Mouse (Mus musculus) monocyte, adult 59 days (primary cell): ENCODE measurements around the gene Whrn. TPM values are rescaled to one million over a fixed set of nuclear protein-coding genes. Genes with fewer than 3 reads are reported as not detected.

ENCODE experiments used
- total RNA-seq, 2 experiments: library from RNA; stranded (reverse); gene quantifications; one replicate each; pipeline ENCODE4 v1.2.4; 2023

Whrn gene
- total RNA-seq: 1 to 10 TPM; 6.8 to 9.9 TPM

GRCm38 (mm10) chr4:63495915-63496278 is at the start of gene Whrn:
Gene Whrn, minus strand, starts transcription at chr4:63495991.

DNA sequence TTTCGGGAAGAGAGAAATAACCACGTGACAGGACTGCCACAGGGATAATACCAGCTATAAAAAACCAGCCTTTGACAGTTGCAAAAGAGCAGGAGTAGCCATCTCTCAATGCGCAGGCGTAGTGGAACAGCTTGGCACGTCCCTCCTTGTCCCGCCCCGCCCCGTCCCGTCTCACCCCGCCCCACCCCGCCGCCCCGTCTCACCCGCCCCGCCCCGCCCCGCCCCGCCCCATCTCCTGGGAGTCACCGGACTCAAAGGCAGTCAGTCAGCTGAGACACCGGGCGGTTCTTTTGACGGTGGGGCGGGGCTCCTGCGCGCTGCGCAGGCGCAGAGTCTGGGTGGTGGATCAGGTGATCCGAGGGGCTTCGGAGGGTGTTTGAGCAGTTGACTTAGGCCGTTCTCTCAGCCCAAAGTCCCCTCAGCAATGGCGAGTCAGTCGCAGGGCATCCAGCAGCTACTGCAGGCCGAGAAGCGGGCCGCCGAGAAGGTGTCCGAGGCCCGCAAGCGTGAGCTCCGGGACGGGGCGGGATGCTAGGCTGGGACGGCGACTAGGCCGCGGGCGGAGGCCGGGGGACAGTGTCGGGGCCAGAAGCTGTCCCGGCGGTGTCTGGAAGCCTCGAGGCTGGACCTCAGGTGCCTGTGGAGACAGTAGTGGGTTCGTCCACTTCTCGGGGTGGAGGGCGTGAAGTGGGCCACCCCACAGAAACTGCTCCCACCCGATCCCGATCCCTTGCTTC is 48.9 kb upstream of the Whrn start, which contains the start of gene Atp6v1g1:
Atp6v1g1 (plus strand) TSS at position 279 of the 737 bp plus-strand sequence.

GRCm38 (mm10) chr4:63403040-63403959 is 92.5 kb downstream of the Whrn start, which contains the start of gene Akna:
Gene Akna, minus strand, starts transcription at chr4:63403354.

Other genes starting within 250 kb of the Whrn start
- gene Orm1, start 151.4 kb downstream of the Whrn start, total RNA-seq: not detected
- gene Orm3, start 139.8 kb downstream of the Whrn start, total RNA-seq: not detected
- gene Orm2, start 133.5 kb downstream of the Whrn start, total RNA-seq: not detected
- gene Akna, start 92.6 kb downstream of the Whrn start, total RNA-seq: 100 to 1,000 TPM; 276 to 290 TPM
- 100 to 1,000 TPM; 113 to 117 TPM for gene Atp6v1g1, start 48.8 kb upstream of the Whrn start, total RNA-seq
- 10 to 100 TPM; 58.9 to 65.2 TPM for gene Tmem268, start 62.8 kb upstream of the Whrn start, total RNA-seq
- gene Gm11213, start 109.3 kb upstream of the Whrn start, total RNA-seq: not detected
- not detected for gene Tex48, start 126.4 kb upstream of the Whrn start, total RNA-seq
- gene Gm11214, start 167.4 kb upstream of the Whrn start, total RNA-seq: not detected
- under 1 TPM; 0.37 to 0.55 TPM for gene Tnfsf15, start 249.1 kb upstream of the Whrn start, total RNA-seq